Mouse (Mus musculus) gastrocnemius, adult 18-20 months (tissue): ENCODE measurements around the gene Nrsn2. TPM values are rescaled to one million over a fixed set of nuclear protein-coding genes. Genes with fewer than 3 reads are reported as not detected.

ENCODE experiments used
- DNase-seq: peaks from one replicate; pipeline ENCODE4 v3.0.0; 2021; ENCODE audit warnings: low spot score
- total RNA-seq, 2 experiments: library from RNA; stranded (reverse); gene quantifications; 2 replicates each; pipeline ENCODE4 v1.2.3; 2021

Nrsn2 gene
- total RNA-seq, 2 experiments from 2014 or later, result not detected

GRCm38 (mm10) chr2:152343329-152344213 is 32.9 kb downstream of the Nrsn2 start, which contains the start of gene Trib3:
TSS of gene Trib3 (minus strand) at chr2:152344032.
- DNase-seq, result peak; percentile 72

GRCm38 (mm10) chr2:152339631-152340179 is 36.7 kb downstream of the Nrsn2 start:
- no peak for DNase-seq

GRCm38 (mm10) chr2:152338319-152338718 is 38.1 kb downstream of the Nrsn2 start:
- no peak for DNase-seq

GRCm38 (mm10) chr2:152337591-152338212 is 38.7 kb downstream of the Nrsn2 start:
- no peak for DNase-seq

GRCm38 (mm10) chr2:152336856-152337255 is 39.6 kb downstream of the Nrsn2 start:
- DNase-seq, result no peak

GRCm38 (mm10) chr2:152335289-152335820 is 41.1 kb downstream of the Nrsn2 start:
- no peak for DNase-seq

- DNase-seq, result no peak
These were observed 43.0 kb downstream of the Nrsn2 start for GRCm38 (mm10) chr2:152333345-152334006.

GRCm38 (mm10) chr2:152332101-152332825 is 44.2 kb downstream of the Nrsn2 start, which contains the start of gene Rbck1:
TSS of gene Rbck1 (minus strand) at chr2:152332653.
- DNase-seq, result peak; percentile 91

- DNase-seq, result no peak
These were observed 45.5 kb downstream of the Nrsn2 start for GRCm38 (mm10) chr2:152330858-152331423.

GRCm38 (mm10) chr2:152327980-152328379 is 48.5 kb downstream of the Nrsn2 start:
- DNase-seq, result no peak

- DNase-seq, result no peak
These were observed 49.8 kb downstream of the Nrsn2 start for GRCm38 (mm10) chr2:152326654-152327053.

- DNase-seq, result no peak
These were observed 50.3 kb downstream of the Nrsn2 start for GRCm38 (mm10) chr2:152326157-152326556.

- DNase-seq, result no peak
These were observed 51.6 kb downstream of the Nrsn2 start for GRCm38 (mm10) chr2:152324842-152325241.

GRCm38 (mm10) chr2:152323971-152324370 is 52.5 kb downstream of the Nrsn2 start:
- no peak for DNase-seq

GRCm38 (mm10) chr2:152322198-152322597 is 54.2 kb downstream of the Nrsn2 start:
- no peak for DNase-seq

GRCm38 (mm10) chr2:152321558-152321957 is 54.9 kb downstream of the Nrsn2 start:
- DNase-seq, result no peak
